9 mouse cellular contexts compared by ENCODE assay signal in genomic region chr9:24899206-24899928, GRCm38 (mm10).
DNase-seq lines count a peak whose midpoint lies in the region.
"Had no signal": no experiment of that assay in that cellular context is flagged by ENCODE, and none has a peak within 500 bp of the region (broad histone marks: within the 10 kb centered on the region; RNA-seq: fewer than 3 reads in every experiment).

No protein-coding gene starts in this region.

- intact Hi-C loops in heart, postnatal 14 days (cut with DNase I): no loop called here
- intact Hi-C loops in heart, postnatal 25 days (cut with DNase I): loop anchor here (5.0 kb wide), 1 partner anchor 127 kb away; the partner anchor contains the start of gene Tbx20
- intact Hi-C loops in left cerebral cortex, postnatal 4 days (cut with DNase I): no loop called here

- DNase-seq in heart, adult 11 months: peak; percentile 95
- DNase-seq in heart, postnatal 14 days: no peak
- peak; percentile 26 for DNase-seq in 416B (ENCODE audit: low read depth)
- DNase-seq in heart, adult 8-10 months (ENCODE audit: low spot score): peak; percentile 44
- peak; percentile 9 for DNase-seq in heart, postnatal 25 days (ENCODE audit: low spot score)
- no peak for DNase-seq in left cerebral cortex, postnatal 4 days
- DNase-seq in spleen, postnatal 14 days (ENCODE audit: low spot score in 2 of 2): no peak
- DNase-seq: cerebellum, adult 11-12 months; thymus, postnatal 4 days had no signal

Comparison
In these comparisons a context has a peak if more than half of its experiments do, and no peak if none do; other contexts are left out.
1. DNase-seq: peak in heart, adult 11 months (single experiment), 416B (single experiment), heart, adult 8-10 months (single experiment) and heart, postnatal 25 days (single experiment); none in heart, postnatal 14 days (0 of 2), left cerebral cortex, postnatal 4 days (single experiment) and spleen, postnatal 14 days (0 of 2).